Mouse (Mus musculus) forebrain, embryonic 13.5 days (tissue): ENCODE data around the gene Pfdn4. TPM values are rescaled to one million over a fixed set of nuclear protein-coding genes. Genes with fewer than 3 reads are reported as not detected.

Experiments
- ATAC-seq: fragments of 200-750 bp; cut with Nextera tagmentation; 2 replicates; pipeline ENCODE4 v1.8.0; 2017
- H3K27ac ChIP-seq: fragments of 300-500 bp; sonication (generic); 2 replicates; pipeline ENCODE4 v1.5.1; 2015; ENCODE audit warnings: inconsistent platforms, mild to moderate bottlenecking, moderate library complexity
- H3K27me3 ChIP-seq: fragments of 300-500 bp; sonication (generic); 2 replicates; pipeline ENCODE4 v1.6.1; 2015; ENCODE audit warnings: mild to moderate bottlenecking, inconsistent platforms
- H3K36me3 ChIP-seq: fragments of 300-500 bp; sonication (generic); 2 replicates; pipeline ENCODE4 v1.6.1; 2015; ENCODE audit warnings: mild to moderate bottlenecking, inconsistent platforms; ENCODE audit not compliant: poor library complexity, severe bottlenecking
- H3K4me1 ChIP-seq: fragments of 300-500 bp; sonication (generic); 2 replicates; pipeline ENCODE4 v1.6.1; 2015; ENCODE audit warnings: inconsistent platforms
- H3K4me2 ChIP-seq: fragments of 300-500 bp; sonication (generic); 2 replicates; pipeline ENCODE4 v1.6.1; 2015; ENCODE audit warnings: inconsistent platforms, mild to moderate bottlenecking, moderate library complexity
- H3K4me3 ChIP-seq: fragments of 300-500 bp; sonication (generic); 2 replicates; pipeline ENCODE4 v1.5.1; 2015; ENCODE audit warnings: mild to moderate bottlenecking, inconsistent platforms
- H3K9ac ChIP-seq: fragments of 300-500 bp; sonication (generic); 2 replicates; pipeline ENCODE4 v1.6.1; 2015; ENCODE audit warnings: mild to moderate bottlenecking, inconsistent platforms
- H3K9me3 ChIP-seq: fragments of 300-500 bp; sonication (generic); replicated peaks from 2 replicates; pipeline ENCODE4 v1.6.1; 2016; ENCODE audit warnings: inconsistent platforms
- WGBS: fragments of 180-500 bp; shearing (Covaris S2); methylation state at CpG from one replicate; pipeline ENCODE4 v1.1.7; 2015; 5-methylcytosine and 5-hydroxymethylcytosine counted together
- polyA plus RNA-seq: library from polyadenylated mRNA; unstranded; fragments of >200 nt; fragmentation: Nextera tagmentation; extraction: Ambion mirVana; gene quantifications from 2 replicates; pipeline ENCODE4 v1.2.1, GENCODE M21; 2015

Pfdn4 gene
- polyA plus RNA-seq, 1 experiment from 2014 or later, result 166 TPM

DNA sequence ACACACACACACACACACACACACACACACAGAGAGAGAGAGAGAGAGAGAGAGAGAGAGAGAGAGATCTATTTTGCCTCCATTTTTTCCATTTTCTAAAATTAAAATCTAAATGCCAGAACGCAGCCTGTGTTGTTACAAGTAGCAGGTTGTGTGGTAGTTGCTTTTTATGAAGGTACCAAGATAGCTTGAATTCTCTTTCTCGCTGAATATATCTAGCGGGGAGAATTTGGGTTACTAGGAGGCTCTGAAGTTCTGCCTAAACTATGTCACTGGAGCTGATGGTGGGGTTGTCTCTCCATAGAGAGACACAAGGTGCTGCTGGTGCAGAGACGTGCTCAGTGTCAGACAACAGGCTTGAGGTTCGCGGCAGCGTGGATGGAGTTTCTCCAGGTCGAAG lies 68.8 kb downstream of the Pfdn4 start:
- 92% methylated on average over 8 of the region's 8 CpGs for WGBS
- H3K4me3 ChIP-seq, result no peak overlapping the region
- H3K4me1 ChIP-seq, result peaks cover 13% of the 10 kb centered on the region
- no peaks in the 10 kb centered on the region for H3K36me3 ChIP-seq
- H3K9ac ChIP-seq, result no peak overlapping the region
- H3K4me2 ChIP-seq, result no peak overlapping the region
- no peak for ATAC-seq
- no peaks in the 10 kb centered on the region for H3K9me3 ChIP-seq
- H3K27me3 ChIP-seq, result no peaks in the 10 kb centered on the region
- no peak overlapping the region for H3K27ac ChIP-seq

Other genes starting within 250 kb of the Pfdn4 start
- gene Bcas1, start 68.6 kb upstream of the Pfdn4 start, polyA plus RNA-seq, result 1.9 and 2.1 TPM in 2 replicates
- 0.13 TPM in 1 of 2 replicates, not detected in the other for gene Cyp24a1, start 717 bp downstream of the Pfdn4 start, polyA plus RNA-seq
- not detected in 2 replicates for gene 4930470P17Rik, start 105.6 kb downstream of the Pfdn4 start, polyA plus RNA-seq
- gene Dok5, start 235.4 kb downstream of the Pfdn4 start, polyA plus RNA-seq, result 30.4 and 30.5 TPM in 2 replicates